Mouse (Mus musculus) liver, embryonic 15.5 days (tissue): ENCODE data around the gene Mxd1. TPM values are rescaled to one million over a fixed set of nuclear protein-coding genes. Genes with fewer than 3 reads are reported as not detected.

Experiments
- ATAC-seq: fragments of 200-750 bp; cut with Nextera tagmentation; 2 replicates; pipeline ENCODE4 v1.8.0; 2017; ENCODE audit warnings: moderate number of reproducible peaks, mild to moderate bottlenecking, moderate library complexity; ENCODE audit not compliant: insufficient read depth
- H3K27ac ChIP-seq: fragments of 300-500 bp; sonication (generic); replicated peaks from 2 replicates; pipeline ENCODE4 v1.5.1; 2015; ENCODE audit warnings: mild to moderate bottlenecking, inconsistent platforms
- H3K27me3 ChIP-seq: fragments of 300-500 bp; sonication (generic); 2 replicates; pipeline ENCODE4 v1.6.1; 2015; ENCODE audit warnings: mild to moderate bottlenecking, inconsistent platforms
- H3K36me3 ChIP-seq: fragments of 300-500 bp; sonication (generic); replicated peaks from 2 replicates; pipeline ENCODE4 v1.6.1; 2015; ENCODE audit warnings: moderate library complexity, mild to moderate bottlenecking, inconsistent platforms
- H3K4me1 ChIP-seq: fragments of 300-500 bp; sonication (generic); replicated peaks from 2 replicates; pipeline ENCODE4 v1.6.1; 2015; ENCODE audit warnings: inconsistent platforms
- H3K4me2 ChIP-seq: fragments of 300-500 bp; sonication (generic); 2 replicates; pipeline ENCODE4 v1.6.1; 2015; ENCODE audit warnings: moderate library complexity, mild to moderate bottlenecking, inconsistent platforms
- H3K4me3 ChIP-seq: fragments of 300-500 bp; sonication (generic); replicated peaks from 2 replicates; pipeline ENCODE4 v1.5.1; 2015; ENCODE audit warnings: mild to moderate bottlenecking, inconsistent platforms
- H3K9ac ChIP-seq: fragments of 300-500 bp; sonication (generic); 2 replicates; pipeline ENCODE4 v1.6.1; 2015; ENCODE audit warnings: moderate library complexity, mild to moderate bottlenecking, inconsistent platforms
- H3K9me3 ChIP-seq: fragments of 300-500 bp; sonication (generic); replicated peaks from 2 replicates; pipeline ENCODE4 v1.6.1; 2016; ENCODE audit warnings: inconsistent platforms
- WGBS: fragments of 180-500 bp; shearing (Covaris S2); methylation state at CpG from one replicate; pipeline ENCODE4 v1.1.7; 2015; ENCODE audit warnings: mixed read lengths; ENCODE audit not compliant: insufficient replicate concordance; 5-methylcytosine and 5-hydroxymethylcytosine counted together
- polyA plus RNA-seq: library from polyadenylated mRNA; unstranded; fragments of >200 nt; fragmentation: Nextera tagmentation; extraction: Ambion mirVana; gene quantifications from 2 replicates; pipeline ENCODE4 v1.2.1, GENCODE M21; 2015

The Mxd1 gene
- polyA plus RNA-seq, 1 experiment from 2014 or later = 48.8 TPM

- H3K4me2 ChIP-seq = peak overlapping the region; percentile 16; the same call in 1 of the 2 replicates
- no peak overlapping the region for H3K9ac ChIP-seq
- H3K27me3 ChIP-seq = peaks cover 14% of the 10 kb centered on the region; the same call in 1 of the 2 replicates
- 21% methylated on average over 4 of the region's 4 CpGs for WGBS
- peaks cover 54% of the 10 kb centered on the region for H3K4me1 ChIP-seq
- no peaks in the 10 kb centered on the region for H3K9me3 ChIP-seq
- no peaks in the 10 kb centered on the region for H3K36me3 ChIP-seq
- peak overlapping the region; percentile 91 for H3K27ac ChIP-seq
- ATAC-seq = peak; percentile 54
- no peak overlapping the region for H3K4me3 ChIP-seq
Measured at GRCm38 (mm10) chr6:86599197-86599596, 69.8 kb downstream of the Mxd1 start.

- ATAC-seq = peak; percentile 68
- Histone ChIP-seq H3K36me3 (no peaks in the 10 kb centered on the region), H3K27me3 (peaks cover 14% of the 10 kb centered on the region; the same call in 1 of the 2 replicates), H3K4me1 (peaks cover 54% of the 10 kb centered on the region), H3K9ac (no peak overlapping the region), H3K4me3 (no peak overlapping the region), H3K27ac (peak overlapping the region; percentile 91), H3K4me2 (peak overlapping the region; percentile 16; the same call in 1 of the 2 replicates), H3K9me3 (no peaks in the 10 kb centered on the region)
- 47% methylated on average over 5 of the region's 5 CpGs for WGBS
Measured at GRCm38 (mm10) chr6:86598742-86599193, 70.2 kb downstream of the Mxd1 start.

Other genes with a start within 250 kb of the Mxd1 start
- not detected in 2 replicates for gene Gm44790, start 242.5 kb downstream of the Mxd1 start, polyA plus RNA-seq
- gene C87436, start 230.8 kb downstream of the Mxd1 start, polyA plus RNA-seq = 10.3 and 11.1 TPM in 2 replicates
- 253 and 255 TPM in 2 replicates for gene Pcbp1, start 142.8 kb downstream of the Mxd1 start, polyA plus RNA-seq
- 2.0 and 2.9 TPM in 2 replicates for gene Asprv1, start 41.0 kb downstream of the Mxd1 start, polyA plus RNA-seq
- 37.5 and 47.5 TPM in 2 replicates for gene Snrnp27, start 15.4 kb upstream of the Mxd1 start, polyA plus RNA-seq
- gene Gmcl1, start 64.2 kb upstream of the Mxd1 start, polyA plus RNA-seq = 7.1 and 7.8 TPM in 2 replicates
- 36.9 and 39.6 TPM in 2 replicates for gene Anxa4, start 124.4 kb upstream of the Mxd1 start, polyA plus RNA-seq
- gene Aak1, start 180.4 kb upstream of the Mxd1 start, polyA plus RNA-seq = 3.2 TPM in 2 replicates